8 mouse cellular contexts compared by ENCODE assay signal in genomic region chr8:71405401-71406098, GRCm38 (mm10). TPM values are rescaled to one million over a fixed set of nuclear protein-coding genes. Genes with fewer than 3 reads are reported as not detected.
DNase-seq lines count a peak whose midpoint lies in the region; ATAC-seq and TF ChIP-seq lines count a peak whose summit lies in the region.

TSS of gene Ankle1 (plus strand) at chr8:71406010.

- peak; percentile 34 for TF ChIP-seq CTCF in E14TG2a.4 (conservative IDR thresholded peaks at IDR 0.05; ENCODE audit: low read length)

- intact Hi-C loops in heart, postnatal 14 days (cut with DNase I) = loop anchor here (2.0 to 5.0 kb wide), 3 partner anchors 31 to 178 kb away; no protein-coding TSS in a partner anchor

- H3K27me3 ChIP-seq in E14TG2a.4 (ENCODE audit: insufficient read depth, low read length) = no peaks in the 10 kb centered on the region
- no peaks in the 10 kb centered on the region for H3K27me3 ChIP-seq in forebrain, embryonic 13.5 days
- no peaks in the 10 kb centered on the region for H3K27me3 ChIP-seq in neural tube, embryonic 15.5 days (replicated peaks)

- H3K4me2 ChIP-seq in forebrain, embryonic 13.5 days = peak within 1 kb of the TSS; percentile 87
- H3K4me2 ChIP-seq in neural tube, embryonic 15.5 days = peak within 1 kb of the TSS; percentile 90

- peak; percentile 94 for ATAC-seq in forebrain, embryonic 13.5 days
- peak; percentile 90 for ATAC-seq in neural tube, embryonic 15.5 days (ENCODE audit: low FRiP score)

- H3K27ac ChIP-seq in forebrain, embryonic 13.5 days = peak within 1 kb of the TSS; percentile 14; the same call in 1 of the 2 replicates
- no peak within 1 kb of the TSS; the same call in 1 of the 2 replicates for H3K27ac ChIP-seq in neural tube, embryonic 15.5 days (replicated peaks)

- H3K9ac ChIP-seq in forebrain, embryonic 13.5 days = peak within 1 kb of the TSS; percentile 74
- H3K9ac ChIP-seq in neural tube, embryonic 15.5 days (replicated peaks) = no peak within 1 kb of the TSS; the same call in 1 of the 2 replicates

- H3K4me3 ChIP-seq in E14TG2a.4 (replicated peaks; ENCODE audit: low read length) = peak within 1 kb of the TSS; percentile 100
- H3K4me3 ChIP-seq in forebrain, embryonic 13.5 days = peak within 1 kb of the TSS; percentile 66
- peak within 1 kb of the TSS; percentile 46 for H3K4me3 ChIP-seq in neural tube, embryonic 15.5 days (replicated peaks)

- peaks cover 62% of the 10 kb centered on the region for H3K4me1 ChIP-seq in E14TG2a.4 (replicated peaks; ENCODE audit: low read depth, low read length)
- peaks cover 22% of the 10 kb centered on the region for H3K4me1 ChIP-seq in forebrain, embryonic 13.5 days
- H3K4me1 ChIP-seq in neural tube, embryonic 15.5 days = peaks cover 15% of the 10 kb centered on the region

- peaks cover 72% of the 10 kb centered on the region for H3K36me3 ChIP-seq in E14TG2a.4 (ENCODE audit: insufficient read depth, low read length)
- peaks cover 34% of the 10 kb centered on the region for H3K36me3 ChIP-seq in forebrain, embryonic 13.5 days (ENCODE audit: poor library complexity, severe bottlenecking)
- H3K36me3 ChIP-seq in neural tube, embryonic 15.5 days = peaks cover 6% of the 10 kb centered on the region; the same call in 1 of the 2 replicates

- WGBS in forebrain, embryonic 13.5 days = 16% methylated on average over 33 of the region's 33 CpGs
- 16% methylated on average over 33 of the region's 33 CpGs for WGBS in neural tube, embryonic 15.5 days

- no peaks in the 10 kb centered on the region for H3K9me3 ChIP-seq in E14TG2a.4 (ENCODE audit: low read length)
- no peaks in the 10 kb centered on the region for H3K9me3 ChIP-seq in forebrain, embryonic 13.5 days (replicated peaks)
- no peaks in the 10 kb centered on the region for H3K9me3 ChIP-seq in neural tube, embryonic 15.5 days (replicated peaks)

- DNase-seq in c-Kit-positive CD71-positive TER-119-positive erythroid progenitor cells, embryonic 14.5 days (ENCODE audit: low spot score) = peak; percentile 94
- DNase-seq in heart, postnatal 14 days = peak; percentile 96 to 98
- peak; percentile 95 for DNase-seq in layer of hippocampus, adult 11-12 months (ENCODE audit: low spot score)
- DNase-seq in lung, adult 18-20 months = peak; percentile 96
- peak; percentile 91 for DNase-seq in testis, postnatal 14 days (ENCODE audit: low spot score)

RNA-seq across cellular contexts. Expression of gene Ankle1, which starts in this region (rescaled TPM):
- 30.9 and 32.3 TPM in 2 replicates for polyA plus RNA-seq in forebrain, embryonic 13.5 days (2015; fragmentation: Nextera tagmentation; extraction: Ambion mirVana)
- total RNA-seq in heart, postnatal 14 days (2021) = 1 to 10 TPM in 1 of 2 experiments, under 1 TPM in 1; 0.96 to 2.0 TPM
- 7.0 and 16.4 TPM in 2 replicates for polyA plus RNA-seq in neural tube, embryonic 15.5 days (2015; fragmentation: Nextera tagmentation; extraction: Ambion mirVana)

Comparison
In these comparisons a context has a peak if more than half of its experiments do, and no peak if none do; other contexts are left out.
1. H3K4me3 ChIP-seq: peak in every context shown above with its lines; median percentile 100 in E14TG2a.4; 66 in forebrain, embryonic 13.5 days; 46 in neural tube, embryonic 15.5 days.